Mouse (Mus musculus): ENCODE measurements around the gene Anxa5.

DNA sequence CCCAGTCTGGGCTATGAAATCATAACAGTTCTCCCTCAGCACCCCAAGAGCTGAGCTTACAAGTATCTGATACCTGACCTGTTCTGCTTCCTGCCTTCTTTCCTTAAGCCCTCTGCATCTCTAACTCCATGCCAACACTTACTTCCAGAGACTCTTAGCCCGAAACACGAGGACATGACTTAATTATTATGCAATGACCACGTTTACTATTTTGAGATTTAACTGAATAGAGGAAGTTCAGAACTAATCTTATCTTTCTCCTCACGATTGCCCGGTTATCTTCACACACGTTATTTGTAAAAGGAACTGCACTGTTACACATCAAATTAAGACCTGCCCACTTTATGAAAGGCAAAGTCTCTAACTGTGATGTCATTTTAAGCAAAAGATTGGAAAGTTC lies 28.8 kb downstream of the Anxa5 start:
- TF ChIP-seq POLR2A (IDR thresholded peaks at IDR 0.05; ENCODE audit: insufficient read depth, low read depth, low read length): no peak
- no peak for TF ChIP-seq CTCF (IDR thresholded peaks at IDR 0.05)

Measured in heart, adult 2 months (tissue).